Mouse (Mus musculus): ENCODE data around the gene Dennd6a. TPM values are rescaled to one million over a fixed set of nuclear protein-coding genes. Genes with fewer than 3 reads are reported as not detected.
"Not testable (repeated sequence)": the region's sequence is repeated elsewhere in the genome, so short reads cannot be mapped to it uniquely, and the experiment has no call there.

Dennd6a gene
- polyA plus RNA-seq, 1 experiment = 22.2 TPM

- TF ChIP-seq POLR2A (IDR thresholded peaks at IDR 0.05; ENCODE audit: extremely low read depth, insufficient read depth, low read length) (no peak), CTCF (IDR thresholded peaks at IDR 0.05; ENCODE audit: extremely low read depth, insufficient read depth, low read length) (no peak)
- Histone ChIP-seq H3K4me1 (ENCODE audit: control insufficient read depth, insufficient read depth, low read length) (peaks cover 1% of the 10 kb centered on the region; the same call in 1 of the 2 replicates), H3K4me3 (ENCODE audit: insufficient read depth, low read length) (no peak overlapping the region), H3K27ac (ENCODE audit: insufficient read depth, low read length) (no peak overlapping the region)
Measured at GRCm38 (mm10) chr14:26662488-26662887, 88.8 kb downstream of the Dennd6a start.

GRCm38 (mm10) chr14:26663851-26664250, 90.2 kb downstream of the Dennd6a start:
- H3K4me3 ChIP-seq (ENCODE audit: insufficient read depth, low read length) = no peak overlapping the region
- no peak overlapping the region for H3K27ac ChIP-seq (ENCODE audit: insufficient read depth, low read length)
- peaks cover 1% of the 10 kb centered on the region; the same call in 1 of the 2 replicates for H3K4me1 ChIP-seq (ENCODE audit: control insufficient read depth, insufficient read depth, low read length)
- TF ChIP-seq CTCF (IDR thresholded peaks at IDR 0.05; ENCODE audit: extremely low read depth, insufficient read depth, low read length) (no peak), POLR2A (IDR thresholded peaks at IDR 0.05; ENCODE audit: extremely low read depth, insufficient read depth, low read length) (no peak)

GRCm38 (mm10) chr14:26667991-26668370, 94.3 kb downstream of the Dennd6a start:
- Histone ChIP-seq H3K4me1 (ENCODE audit: control insufficient read depth, insufficient read depth, low read length) (peaks cover 1% of the 10 kb centered on the region; the same call in 1 of the 2 replicates), H3K4me3 (ENCODE audit: insufficient read depth, low read length) (peak overlapping the region; percentile 97), H3K27ac (ENCODE audit: insufficient read depth, low read length) (no peak overlapping the region)
- TF ChIP-seq POLR2A (IDR thresholded peaks at IDR 0.05; ENCODE audit: extremely low read depth, insufficient read depth, low read length) = no peak
- TF ChIP-seq CTCF (IDR thresholded peaks at IDR 0.05; ENCODE audit: extremely low read depth, insufficient read depth, low read length) = no peak

GRCm38 (mm10) chr14:26668371-26669291, 95.0 kb downstream of the Dennd6a start:
- Histone ChIP-seq H3K27ac (ENCODE audit: insufficient read depth, low read length) (peak overlapping the region; percentile 41; the same call in 1 of the 2 replicates), H3K4me3 (ENCODE audit: insufficient read depth, low read length) (peak overlapping the region; percentile 97), H3K4me1 (ENCODE audit: control insufficient read depth, insufficient read depth, low read length) (peaks cover 1% of the 10 kb centered on the region; the same call in 1 of the 2 replicates)
- TF ChIP-seq POLR2A (IDR thresholded peaks at IDR 0.05; ENCODE audit: extremely low read depth, insufficient read depth, low read length) (no peak), CTCF (IDR thresholded peaks at IDR 0.05; ENCODE audit: extremely low read depth, insufficient read depth, low read length) (no peak)

DNA sequence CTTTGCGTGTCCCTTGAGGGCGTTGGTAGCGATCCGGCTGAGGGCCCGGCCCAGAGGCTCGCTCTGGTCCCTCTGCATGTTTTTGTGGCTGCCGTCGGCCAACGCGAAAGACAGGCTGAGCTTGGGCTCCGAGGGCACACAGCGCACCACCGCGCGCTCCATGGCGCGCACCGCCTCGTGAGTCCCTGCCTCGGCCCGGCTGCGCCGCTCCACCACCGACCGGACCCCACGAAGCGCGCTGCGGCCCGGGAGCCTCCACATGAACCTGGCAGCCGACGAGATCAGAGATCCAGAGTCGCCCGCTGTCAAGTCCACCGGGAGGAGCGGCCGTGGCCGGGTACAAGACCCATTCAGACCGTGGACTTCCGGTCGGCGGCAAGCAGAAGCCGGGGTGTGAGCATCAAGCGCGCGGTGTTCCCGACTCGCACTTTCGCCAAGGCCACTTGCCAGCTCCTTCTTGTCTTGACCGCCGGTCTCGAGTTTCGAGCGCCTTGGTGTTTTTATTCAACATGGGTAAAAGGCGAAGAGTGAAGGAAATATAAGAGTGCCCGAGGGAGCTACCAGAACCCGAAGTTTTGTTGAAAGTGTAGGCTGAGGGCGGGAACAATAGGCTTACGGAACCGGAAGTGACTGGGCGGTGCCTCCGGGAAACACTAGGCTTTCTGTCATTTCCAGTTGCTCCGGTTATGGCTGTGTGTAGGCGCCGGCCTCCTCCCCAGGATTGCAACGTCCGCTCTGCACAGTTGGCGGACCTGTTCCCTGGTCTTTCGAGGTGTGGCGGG, 95.8 kb downstream of the Dennd6a start, which contains the start of gene Pde12:
Gene Pde12 (minus strand): TSS at position 592 of the 782 bp plus-strand sequence.
- Histone ChIP-seq H3K4me3 (ENCODE audit: insufficient read depth, low read length) (peak within 1 kb of the TSS; percentile 97), H3K27ac (ENCODE audit: insufficient read depth, low read length) (peak within 1 kb of the TSS; percentile 44), H3K4me1 (ENCODE audit: control insufficient read depth, insufficient read depth, low read length) (peaks cover 1% of the 10 kb centered on the region; the same call in 1 of the 2 replicates)
- peak; percentile 83 for TF ChIP-seq POLR2A (IDR thresholded peaks at IDR 0.05; ENCODE audit: extremely low read depth, insufficient read depth, low read length)
- no peak for TF ChIP-seq CTCF (IDR thresholded peaks at IDR 0.05; ENCODE audit: extremely low read depth, insufficient read depth, low read length)

DNA sequence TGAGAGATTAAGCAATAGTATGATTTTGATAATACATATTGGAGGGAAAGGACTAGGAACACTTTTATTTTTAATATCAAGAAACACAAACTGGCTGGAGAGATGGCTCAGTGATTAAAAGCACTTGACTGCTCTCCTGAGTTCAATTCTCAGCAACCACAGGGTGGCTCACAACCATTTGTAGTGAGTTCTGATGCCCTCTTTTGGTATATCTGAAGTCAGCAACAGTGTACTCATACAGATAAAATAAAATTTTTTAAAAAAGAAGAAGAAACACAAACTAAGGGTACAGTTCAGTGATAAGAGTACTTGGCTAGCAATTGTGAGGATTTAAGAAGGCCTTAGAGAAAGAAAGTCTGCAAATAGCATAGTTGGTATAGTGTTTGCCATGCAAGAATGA, 97.3 kb downstream of the Dennd6a start:
- Histone ChIP-seq H3K4me1 (ENCODE audit: control insufficient read depth, insufficient read depth, low read length) (peaks cover 1% of the 10 kb centered on the region; the same call in 1 of the 2 replicates), H3K27ac (ENCODE audit: insufficient read depth, low read length) (no peak overlapping the region), H3K4me3 (ENCODE audit: insufficient read depth, low read length) (no peak overlapping the region)
- TF ChIP-seq POLR2A (IDR thresholded peaks at IDR 0.05; ENCODE audit: extremely low read depth, insufficient read depth, low read length) (no peak), CTCF (IDR thresholded peaks at IDR 0.05; ENCODE audit: extremely low read depth, insufficient read depth, low read length) (no peak)

DNA sequence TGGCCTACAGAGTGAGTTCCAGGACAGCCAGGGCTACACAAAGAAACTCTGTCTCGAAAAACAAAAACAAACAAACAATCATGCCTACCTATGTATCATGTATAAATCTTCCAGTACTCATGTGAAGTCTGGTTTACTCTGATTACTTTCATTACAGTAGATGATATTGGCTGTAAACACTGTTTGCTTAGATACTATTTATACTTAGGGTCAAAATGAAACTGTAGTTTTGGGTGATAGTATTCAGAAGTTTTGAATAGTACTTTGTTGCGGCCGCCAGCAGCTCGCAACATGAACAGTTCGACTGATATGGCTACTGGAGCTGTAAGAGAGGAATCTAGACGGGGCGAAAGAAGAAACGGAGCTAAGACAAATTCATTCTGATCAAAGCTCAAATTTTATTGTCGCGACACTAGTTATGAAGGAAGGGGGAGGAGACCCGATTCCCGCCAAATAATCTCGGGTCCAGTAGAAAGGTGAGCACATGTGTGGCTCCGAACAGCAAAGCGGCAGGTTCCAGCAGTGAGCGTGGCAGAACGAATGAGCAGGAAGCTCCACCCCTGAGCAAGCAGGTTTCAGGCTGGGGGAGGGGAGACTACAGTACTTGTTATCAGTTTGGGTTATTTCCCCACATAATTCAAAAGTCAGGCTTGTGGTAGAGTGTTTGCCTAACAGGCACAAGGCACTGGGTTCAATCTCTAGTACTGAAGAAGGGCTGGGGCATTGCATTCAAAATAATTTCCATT, 98.4 kb downstream of the Dennd6a start:
- not testable (repeated sequence) for H3K27ac ChIP-seq (ENCODE audit: insufficient read depth, low read length); H3K4me1 ChIP-seq (ENCODE audit: control insufficient read depth, insufficient read depth, low read length); H3K4me3 ChIP-seq (ENCODE audit: insufficient read depth, low read length)

GRCm38 (mm10) chr14:26674476-26675169, 101.0 kb downstream of the Dennd6a start:
- H3K4me3 ChIP-seq (ENCODE audit: insufficient read depth, low read length); H3K27ac ChIP-seq (ENCODE audit: insufficient read depth, low read length); H3K4me1 ChIP-seq (ENCODE audit: control insufficient read depth, insufficient read depth, low read length): not testable (repeated sequence)

DNA sequence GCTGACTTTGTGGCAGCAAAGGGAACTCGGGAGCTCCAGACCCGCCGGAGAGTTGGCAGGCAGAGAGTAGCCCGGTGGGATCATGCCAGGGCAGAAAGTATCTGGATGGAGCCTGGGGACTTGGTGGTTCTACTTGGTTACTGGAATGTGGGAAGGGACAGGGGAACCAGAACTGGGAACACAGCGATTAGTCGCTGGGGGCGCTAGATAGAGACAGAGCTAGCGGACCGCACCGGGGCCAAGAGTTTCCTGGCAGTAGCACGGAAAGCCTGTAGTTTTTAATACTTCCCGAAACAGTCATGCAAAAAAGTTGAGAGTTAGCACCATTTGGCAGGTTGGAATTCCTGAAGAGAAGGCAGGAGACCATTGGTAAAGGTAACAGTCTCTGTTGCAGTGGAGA, 101.7 kb downstream of the Dennd6a start:
- Histone ChIP-seq H3K27ac (ENCODE audit: insufficient read depth, low read length) (no peak overlapping the region), H3K4me3 (ENCODE audit: insufficient read depth, low read length) (no peak overlapping the region), H3K4me1 (ENCODE audit: control insufficient read depth, insufficient read depth, low read length) (no peaks in the 10 kb centered on the region)
- TF ChIP-seq POLR2A (IDR thresholded peaks at IDR 0.05; ENCODE audit: extremely low read depth, insufficient read depth, low read length) (no peak), CTCF (IDR thresholded peaks at IDR 0.05; ENCODE audit: extremely low read depth, insufficient read depth, low read length) (no peak)

Measured in cortical plate, adult 2 months (tissue).